8 mouse cellular contexts compared by ENCODE assay signal in the genomic region with DNA sequence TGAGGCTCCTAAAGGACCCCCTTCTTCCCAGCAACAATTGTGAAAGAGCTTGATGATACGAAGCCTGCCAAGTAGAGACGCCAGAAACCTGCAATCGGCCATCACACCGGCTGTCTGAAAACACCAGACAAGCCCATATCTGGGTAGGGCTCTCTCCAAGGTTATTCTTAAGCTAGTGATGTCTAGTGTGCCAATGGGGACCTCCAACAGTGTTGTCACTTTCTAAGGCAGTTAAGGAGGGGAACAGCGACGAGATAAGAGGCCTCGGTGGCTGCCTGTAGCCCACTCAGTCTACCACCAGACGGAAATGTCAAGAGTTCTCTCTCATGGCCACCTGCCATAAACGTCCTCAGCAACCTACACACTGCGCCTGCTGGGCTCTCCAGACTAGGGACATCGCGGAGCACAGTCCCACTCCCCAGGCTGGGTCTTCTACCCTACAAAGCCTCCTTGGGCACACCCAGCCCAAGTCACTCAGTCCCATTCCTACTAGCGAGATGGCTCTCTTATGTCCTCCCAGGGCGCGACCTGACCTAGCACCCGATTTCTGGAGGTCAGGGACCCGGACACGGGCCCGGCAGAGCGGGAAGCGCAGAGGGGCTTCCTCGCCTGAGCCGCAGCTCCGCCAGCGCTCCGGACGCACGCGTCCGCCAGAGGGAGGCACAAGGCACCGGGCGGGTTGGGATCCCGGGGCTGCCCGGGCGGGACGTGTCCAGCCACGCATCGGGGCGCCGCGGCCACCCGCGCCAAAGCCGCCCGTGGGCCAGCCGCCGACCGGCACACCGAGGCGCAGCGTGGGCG. TPM values are rescaled to one million over a fixed set of nuclear protein-coding genes. Genes with fewer than 3 reads are reported as not detected.
DNase-seq lines count a peak whose midpoint lies in the region; ATAC-seq and TF ChIP-seq lines count a peak whose summit lies in the region.

No protein-coding gene starts in this region.

- peak overlapping the region; percentile 92 for H3K4me2 ChIP-seq in embryonic facial prominence, embryonic 12.5 days (replicated peaks)
- peak overlapping the region; percentile 91 for H3K4me2 ChIP-seq in limb, embryonic 11.5 days (ENCODE audit: low read depth, severe bottlenecking)
- peak overlapping the region; percentile 85 for H3K4me2 ChIP-seq in midbrain, embryonic 12.5 days (replicated peaks)

- no peaks in the 10 kb centered on the region for H3K27me3 ChIP-seq in embryonic facial prominence, embryonic 12.5 days
- no peaks in the 10 kb centered on the region for H3K27me3 ChIP-seq in limb, embryonic 11.5 days (ENCODE audit: control insufficient read depth, insufficient read depth, low read length)
- H3K27me3 ChIP-seq in midbrain, embryonic 12.5 days: no peaks in the 10 kb centered on the region

- peak; percentile 21 for TF ChIP-seq CTCF in left cerebral cortex, adult 2 months (IDR thresholded peaks at IDR 0.05)

- ATAC-seq in embryonic facial prominence, embryonic 12.5 days (ENCODE audit: insufficient number of reproducible peaks, insufficient read depth, low FRiP score, low TSS enrichment): peak; percentile 49
- ATAC-seq in limb, embryonic 11.5 days (ENCODE audit: insufficient number of reproducible peaks, low FRiP score, low TSS enrichment, low read depth): peak; percentile 29; the same call in 1 of the 2 replicates
- peak; percentile 20 for ATAC-seq in midbrain, embryonic 12.5 days (ENCODE audit: low FRiP score, low read depth)

- 0 out of 2 replicates have a peak, but pooled peaks cover 4% of the 10 kb centered on the region for H3K36me3 ChIP-seq in embryonic facial prominence, embryonic 12.5 days
- H3K36me3 ChIP-seq in limb, embryonic 11.5 days (ENCODE audit: control insufficient read depth, insufficient read depth, low read length): no peaks in the 10 kb centered on the region
- no peaks in the 10 kb centered on the region; the same call in 1 of the 2 replicates for H3K36me3 ChIP-seq in midbrain, embryonic 12.5 days

- peak overlapping the region; percentile 92 for H3K9ac ChIP-seq in embryonic facial prominence, embryonic 12.5 days
- peak overlapping the region; percentile 79 for H3K9ac ChIP-seq in limb, embryonic 11.5 days (ENCODE audit: low read length)
- peak overlapping the region; percentile 88 for H3K9ac ChIP-seq in midbrain, embryonic 12.5 days (replicated peaks)

- 2% methylated on average over 43 of the region's 52 CpGs for WGBS in embryonic facial prominence, embryonic 12.5 days
- WGBS in limb, embryonic 11.5 days: 2% methylated on average over 52 of the region's 52 CpGs
- 3% methylated on average over 37 of the region's 52 CpGs for WGBS in midbrain, embryonic 12.5 days

- intact Hi-C loops in left cerebral cortex, adult 2 months (cut with DNase I): loop anchor here (5.0 kb wide), 1 partner anchor 82 kb away; no protein-coding TSS in a partner anchor
- intact Hi-C loops in left cerebral cortex, postnatal 10 days (cut with DNase I): loop anchor here (5.0 kb wide), 2 partner anchors 67 to 92 kb away; no protein-coding TSS in a partner anchor

- peaks cover 19% of the 10 kb centered on the region for H3K4me1 ChIP-seq in embryonic facial prominence, embryonic 12.5 days
- peaks cover 15% of the 10 kb centered on the region for H3K4me1 ChIP-seq in limb, embryonic 11.5 days (ENCODE audit: control insufficient read depth, insufficient read depth, low read length)
- peaks cover 35% of the 10 kb centered on the region for H3K4me1 ChIP-seq in midbrain, embryonic 12.5 days

- peak overlapping the region; percentile 97 for H3K4me3 ChIP-seq in left cerebral cortex, adult 2 months
- peak overlapping the region; percentile 89 for H3K4me3 ChIP-seq in embryonic facial prominence, embryonic 12.5 days
- H3K4me3 ChIP-seq in limb, embryonic 11.5 days (ENCODE audit: low read depth, low read length): peak overlapping the region; percentile 80
- peak overlapping the region; percentile 97 for H3K4me3 ChIP-seq in midbrain, embryonic 12.5 days

- DNase-seq in left cerebral cortex, adult 2 months (ENCODE audit: extremely low spot score in 1 of 2, low spot score in 2 of 2): peak in 1 of 2 experiments; percentile 51
- DNase-seq in left cerebral cortex, postnatal 10 days (ENCODE audit: extremely low spot score in 1 of 2, low spot score in 2 of 2): no peak
- DNase-seq in adrenal gland, postnatal 10 days: peak; percentile 57
- DNase-seq in heart, postnatal 4 days: peak; percentile 59
- DNase-seq in limb, embryonic 11.5 days (ENCODE audit: low spot score): peak; percentile 55
- peak; percentile 42 for DNase-seq in thymus, postnatal 14 days

- no peaks in the 10 kb centered on the region for H3K9me3 ChIP-seq in embryonic facial prominence, embryonic 12.5 days
- no peaks in the 10 kb centered on the region for H3K9me3 ChIP-seq in limb, embryonic 11.5 days (ENCODE audit: control insufficient read depth, low read length)
- no peaks in the 10 kb centered on the region for H3K9me3 ChIP-seq in midbrain, embryonic 12.5 days

- H3K27ac ChIP-seq in left cerebral cortex, adult 2 months: peak overlapping the region; percentile 100
- peak overlapping the region; percentile 69 for H3K27ac ChIP-seq in embryonic facial prominence, embryonic 12.5 days
- H3K27ac ChIP-seq in limb, embryonic 11.5 days (replicated peaks; ENCODE audit: low read depth, low read length): no peak overlapping the region
- peak overlapping the region; percentile 79 for H3K27ac ChIP-seq in midbrain, embryonic 12.5 days (replicated peaks)

RNA-seq across cellular contexts. Expression of gene Mical3, which starts 21.4 kb away (rescaled TPM):
- total RNA-seq in left cerebral cortex, adult 2 months (2021): 100 to 1,000 TPM; 127 to 141 TPM
- total RNA-seq in left cerebral cortex, postnatal 10 days (2021): 100 to 1,000 TPM; 110 to 111 TPM
- 10 to 100 TPM; 43.0 to 75.5 TPM for total RNA-seq in adrenal gland, postnatal 10 days (2021)
- polyA plus RNA-seq in embryonic facial prominence, embryonic 12.5 days (2016; fragmentation: Nextera tagmentation; extraction: Ambion mirVana): 11.9 and 12.6 TPM in 2 replicates
- 100 to 1,000 TPM; 201 to 216 TPM for total RNA-seq in heart, postnatal 4 days (2021)
- 12.2 and 13.7 TPM in 2 replicates for polyA plus RNA-seq in limb, embryonic 11.5 days (2014; fragmentation: Nextera tagmentation; extraction: Ambion mirVana)
- polyA plus RNA-seq in midbrain, embryonic 12.5 days (2016; fragmentation: Nextera tagmentation; extraction: Ambion mirVana): 18.7 and 19.4 TPM in 2 replicates

Comparison
In these comparisons a context has a peak if more than half of its experiments do, and no peak if none do; other contexts are left out.
1. DNase-seq: peak in adrenal gland, postnatal 10 days (single experiment), heart, postnatal 4 days (single experiment), limb, embryonic 11.5 days (single experiment) and thymus, postnatal 14 days (single experiment); none in left cerebral cortex, postnatal 10 days (0 of 2).
2. Peak in every context shown above with its lines, with median percentiles within 50 percentile points of each other: H3K4me3 ChIP-seq, ATAC-seq, H3K4me2 ChIP-seq and H3K9ac ChIP-seq.